18 mouse cellular contexts compared by ENCODE assay signal in the genomic region with DNA sequence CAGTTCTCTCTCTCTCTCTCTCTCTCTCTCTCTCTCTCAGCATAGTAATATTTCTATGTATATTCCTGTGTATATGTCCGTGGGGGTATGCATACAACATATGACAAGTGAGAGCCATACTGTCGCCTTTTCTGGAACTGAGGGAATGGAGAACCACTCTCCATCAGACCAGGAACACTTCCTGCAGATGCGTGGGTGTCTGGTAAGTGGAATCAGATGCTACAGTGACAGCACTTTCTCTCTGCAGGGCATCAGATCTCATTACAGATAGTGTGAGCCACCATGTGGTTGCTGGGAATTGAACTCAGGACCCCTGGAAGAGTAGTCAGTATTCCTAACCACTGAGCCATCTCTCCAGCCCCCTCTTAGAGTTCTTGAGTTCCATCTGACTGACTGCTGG.
A peak's percentile ranks its signal among the peaks of the same experiment; 100 is the strongest.
DNase-seq lines count a peak whose midpoint lies in the region; ATAC-seq lines count a peak whose summit lies in the region.
"Had no signal": no experiment of that assay in that cellular context is flagged by ENCODE, and none has a peak within 500 bp of the region (broad histone marks: within the 10 kb centered on the region; RNA-seq: fewer than 3 reads in every experiment).

No protein-coding gene starts in this region.

- peak; percentile 62; the same call in 1 of the 2 replicates for ATAC-seq in frontal cortex, adult (ENCODE audit: low TSS enrichment)
- ATAC-seq: activated CD4-positive, CD25-positive, alpha-beta regulatory T cell, adult 4 months; CD4-positive, CD25-positive, alpha-beta regulatory T cell, adult 4 months; Patski had no signal

- DNase-seq in frontal cortex, postnatal 36 days (ENCODE audit: low spot score in 2 of 2), result no peak
- DNase-seq in 3T3-L1 (ENCODE audit: low read depth, low spot score), result peak; percentile 51
- DNase-seq in kidney, adult 11 months, result no peak
- DNase-seq: adrenal gland, adult 2 months; adrenal gland, adult 8-10 months; adrenal gland, postnatal 10 days; adrenal gland, postnatal 14 days; adrenal gland, postnatal 25 days; adrenal gland, postnatal 36 days; B cell, adult 2 months; cerebellum, adult 11 months; cerebellum, adult 11-12 months; cerebellum, adult 18-20 months; cerebellum, adult 2 months had no signal
